Mouse (Mus musculus) erythroblast, adult 5-6 weeks (primary cell): ENCODE data around the gene AL607142.1. TPM values are rescaled to one million over a fixed set of nuclear protein-coding genes. Genes with fewer than 3 reads are reported as not detected.

Experiments used
- ATAC-seq: replicated peaks from 2 replicates; pipeline ENCODE4 v1.8.0; 2016; ENCODE audit warnings: moderate number of reproducible peaks, mild to moderate bottlenecking, moderate TSS enrichment, inconsistent platforms; ENCODE audit not compliant: poor library complexity, low FRiP score, severe bottlenecking
- total RNA-seq, 2 experiments: library from RNA; stranded (forward) in 1 of 2; stranded (reverse) in 1 of 2; fragments of 150-400 nt in 1 of 2; fragments of 200-764, 138-1000 nt in 1 of 2; gene quantifications; 2 replicates each; pipeline versions ENCODE4 v1.2.3 to v1.2.4; 2015 to 2017; ENCODE audit warnings: low replicate concordance in 2 of 2

AL607142.1 gene
- total RNA-seq (2015; ENCODE audit: low replicate concordance) (not detected in 2 replicates), total RNA-seq (2017; ENCODE audit: low replicate concordance) (not detected in 2 replicates)

- ATAC-seq: no peak
Measured at GRCm38 (mm10) chr4:120064696-120065095, at the start of gene AL607142.1. Gene AL607142.1, plus strand, starts transcription at chr4:120064996.

DNA sequence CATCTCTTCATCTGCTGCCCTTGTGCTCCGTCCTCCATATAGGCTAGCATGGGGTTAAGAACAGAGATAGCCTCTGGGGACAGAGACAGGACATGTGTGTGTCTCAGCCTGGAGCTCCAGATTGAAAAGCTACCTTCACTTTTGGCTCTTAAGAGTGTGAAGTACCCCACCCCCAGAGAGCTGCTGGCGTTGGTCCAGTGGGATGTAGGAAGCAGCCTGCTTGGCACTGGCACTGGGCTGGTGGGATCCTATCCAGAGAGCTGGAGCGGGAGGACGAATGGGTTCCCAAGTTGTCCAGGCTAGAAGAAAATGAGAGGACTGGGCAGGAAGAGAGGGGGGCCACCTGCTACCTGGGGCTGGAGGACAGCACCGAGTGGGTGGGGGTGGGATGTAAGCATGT is 46.4 kb upstream of the AL607142.1 start:
- no peak for ATAC-seq

DNA sequence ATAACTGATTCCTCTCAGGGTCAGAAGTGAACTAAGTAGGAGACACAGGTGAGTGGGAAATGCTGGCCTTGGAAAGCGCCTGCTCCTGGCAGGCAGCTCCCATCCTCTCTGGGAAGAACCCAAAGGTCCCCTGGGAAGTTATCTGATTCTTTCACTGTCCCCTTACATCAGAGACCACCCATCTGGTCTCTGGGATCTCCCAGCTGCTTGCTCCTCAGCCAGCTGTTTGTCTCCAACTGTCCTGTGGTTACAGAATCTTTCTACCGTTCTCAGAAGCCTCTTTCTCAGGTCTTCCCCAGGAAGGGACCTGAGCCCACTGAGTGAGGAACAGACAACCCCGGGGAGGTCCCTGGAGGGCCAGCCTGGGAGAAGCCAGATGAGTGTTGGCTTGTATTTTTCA is 42.4 kb upstream of the AL607142.1 start:
- no peak for ATAC-seq

GRCm38 (mm10) chr4:120023221-120023840 is 41.5 kb upstream of the AL607142.1 start:
- no peak for ATAC-seq

- no peak for ATAC-seq
Measured at GRCm38 (mm10) chr4:120024071-120024470, 40.7 kb upstream of the AL607142.1 start.

DNA sequence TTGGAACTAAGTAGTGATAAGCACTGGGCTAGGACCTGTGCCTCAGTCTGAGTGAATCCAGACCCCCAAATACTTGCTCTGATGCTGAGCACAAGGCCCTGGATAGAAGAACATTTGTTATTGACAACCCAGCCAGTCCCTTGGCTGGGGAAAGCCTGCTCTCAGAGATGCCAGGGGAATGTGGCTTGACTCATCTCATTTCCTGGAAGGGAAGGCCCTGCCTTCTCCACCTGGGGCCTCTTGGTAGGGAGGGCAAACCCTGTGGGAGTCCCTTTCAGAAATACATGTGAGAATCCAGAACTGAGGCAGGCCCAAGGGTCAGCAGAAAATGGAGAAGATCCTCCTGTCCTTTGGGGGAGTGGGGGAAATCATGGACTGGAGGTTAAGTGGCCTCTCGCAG is 37.1 kb upstream of the AL607142.1 start:
- ATAC-seq: no peak

DNA sequence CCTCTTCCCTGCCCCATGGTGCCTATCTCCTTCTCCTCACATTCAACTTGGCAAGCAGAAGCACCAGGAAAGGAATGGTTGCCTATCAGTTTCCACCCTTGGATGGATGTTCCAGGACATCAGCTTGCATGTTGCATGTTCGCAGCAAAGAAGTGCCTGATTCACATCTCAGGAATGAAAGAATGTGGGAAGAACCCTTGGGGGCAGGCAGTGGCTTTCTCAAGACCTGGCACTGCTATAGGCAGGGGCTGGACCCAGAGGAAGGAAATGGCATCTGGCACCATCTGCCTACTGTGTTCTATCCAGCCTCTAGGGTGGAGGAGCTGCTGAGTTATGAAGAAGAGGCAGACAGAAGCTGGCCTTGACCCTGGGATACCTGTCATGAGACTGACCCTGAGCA is 34.9 kb upstream of the AL607142.1 start:
- ATAC-seq: no peak

GRCm38 (mm10) chr4:120032320-120032983 is 32.3 kb upstream of the AL607142.1 start:
- no peak for ATAC-seq

DNA sequence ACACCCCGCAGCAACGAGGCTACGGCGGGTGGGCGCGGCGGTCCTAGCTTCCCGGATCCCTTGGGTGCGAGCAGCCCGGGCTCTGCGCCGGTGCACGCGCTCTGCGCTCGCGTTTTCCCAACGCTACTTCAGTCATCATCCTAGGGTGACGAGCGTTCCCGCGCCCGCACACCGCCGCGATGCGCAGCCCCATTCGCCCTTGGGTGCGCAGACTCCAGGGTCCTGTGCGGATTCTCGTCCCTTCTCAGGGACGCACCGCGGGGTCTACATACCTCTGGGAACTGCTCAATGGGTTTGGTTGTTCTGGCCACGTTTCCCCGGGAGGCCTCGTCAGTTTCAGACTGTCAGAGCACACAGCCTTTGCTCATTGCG is 31.8 kb upstream of the AL607142.1 start:
- ATAC-seq: no peak

DNA sequence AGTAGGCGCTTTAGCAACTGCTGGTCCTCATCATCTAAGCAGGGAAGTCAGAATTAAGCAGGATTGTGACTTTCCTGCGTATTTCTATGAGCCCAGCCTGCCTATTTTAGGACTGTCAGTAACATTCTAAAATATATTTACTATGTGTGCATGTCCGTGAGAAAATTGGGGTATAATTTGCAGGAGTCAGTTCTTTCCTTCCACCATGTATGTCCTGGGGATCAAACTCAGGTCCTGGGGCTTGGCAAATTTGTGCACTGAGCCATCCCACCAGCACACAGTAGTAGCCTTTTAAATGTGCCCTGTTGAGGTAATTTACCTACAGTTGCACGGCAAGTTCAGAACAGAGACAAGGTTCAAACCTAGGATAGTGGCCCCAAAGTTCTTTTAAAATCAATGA is 28.5 kb upstream of the AL607142.1 start:
- no peak for ATAC-seq

DNA sequence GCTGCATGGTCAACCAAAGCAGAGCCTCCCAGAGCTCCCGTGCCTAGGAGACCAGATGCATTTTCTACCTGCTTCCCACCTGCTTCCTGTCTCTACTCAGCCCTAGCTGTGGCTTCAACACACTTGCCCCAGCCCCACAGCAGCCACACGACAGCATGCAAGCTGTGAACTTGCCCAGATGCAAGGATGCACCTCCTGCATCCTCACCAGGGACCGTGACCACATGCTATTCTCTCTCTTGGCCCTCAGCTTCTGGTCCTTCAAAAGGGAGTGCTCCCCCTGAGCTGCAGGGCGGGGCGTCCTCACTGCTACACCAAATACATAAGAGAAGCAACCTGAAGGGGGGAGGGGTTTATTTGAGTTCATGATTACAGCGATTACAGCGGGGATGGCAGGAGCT is 27.8 kb upstream of the AL607142.1 start:
- ATAC-seq: no peak

DNA sequence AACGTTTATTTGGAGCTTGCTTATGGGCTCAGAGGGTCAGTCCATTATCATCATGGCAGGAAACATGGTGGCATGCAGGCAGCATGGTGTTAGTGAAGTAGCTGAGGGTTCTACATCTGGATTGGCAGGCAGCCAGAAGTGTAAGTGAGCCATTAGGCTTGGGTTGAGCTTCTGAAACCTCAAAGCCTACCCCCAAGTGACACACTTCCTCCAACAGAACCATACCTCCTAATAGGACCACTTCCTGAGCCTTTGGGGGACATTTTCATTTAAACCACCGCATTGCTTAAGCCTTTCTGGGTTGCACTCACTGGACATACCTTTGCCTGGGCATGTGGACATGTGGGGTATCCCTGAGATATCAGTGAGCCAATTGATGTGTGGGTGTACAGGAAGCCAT is 23.3 kb upstream of the AL607142.1 start:
- no peak for ATAC-seq

DNA sequence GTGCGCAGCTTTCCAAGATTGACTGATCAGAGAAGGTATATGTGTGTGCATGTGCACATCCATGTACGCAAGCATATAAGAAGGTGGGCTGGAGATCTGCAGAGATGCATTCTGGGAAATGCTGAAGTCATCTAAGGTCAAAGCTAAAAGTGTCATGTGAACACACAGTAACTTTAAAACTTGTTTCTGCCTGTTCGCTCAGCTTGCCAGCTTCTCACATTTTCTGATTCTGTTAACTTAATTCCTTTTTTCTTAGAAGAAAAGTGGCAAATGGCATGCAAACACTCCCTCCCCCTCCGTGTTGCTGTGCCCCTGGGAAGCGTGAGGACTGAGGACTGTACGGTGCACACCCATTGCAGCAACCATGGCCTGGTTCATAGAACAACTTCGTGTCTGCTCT is 22.3 kb upstream of the AL607142.1 start:
- ATAC-seq: no peak

GRCm38 (mm10) chr4:120044612-120045011 is 20.2 kb upstream of the AL607142.1 start:
- ATAC-seq: no peak

DNA sequence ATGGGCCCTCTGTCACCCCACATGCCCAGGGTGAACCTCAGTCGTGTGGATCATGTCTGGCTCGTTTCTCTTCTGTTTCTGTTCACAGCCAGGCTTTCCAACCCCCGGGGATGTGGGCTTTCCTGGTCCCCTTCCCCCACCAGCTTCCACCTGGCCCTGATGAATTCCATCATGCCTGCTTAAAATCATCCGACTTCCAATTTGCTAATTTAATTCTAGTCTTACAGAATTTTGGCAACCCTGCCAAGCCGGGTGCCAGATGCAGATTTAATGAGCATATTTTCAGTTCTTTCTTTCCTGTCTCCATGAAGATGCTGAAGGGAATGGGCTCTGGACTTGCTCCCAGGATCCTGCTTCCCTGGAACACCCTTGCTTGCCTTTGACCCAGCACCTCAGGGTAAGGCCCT is 19.7 kb upstream of the AL607142.1 start:
- no peak for ATAC-seq

GRCm38 (mm10) chr4:120045871-120046270 is 18.9 kb upstream of the AL607142.1 start:
- ATAC-seq: no peak

DNA sequence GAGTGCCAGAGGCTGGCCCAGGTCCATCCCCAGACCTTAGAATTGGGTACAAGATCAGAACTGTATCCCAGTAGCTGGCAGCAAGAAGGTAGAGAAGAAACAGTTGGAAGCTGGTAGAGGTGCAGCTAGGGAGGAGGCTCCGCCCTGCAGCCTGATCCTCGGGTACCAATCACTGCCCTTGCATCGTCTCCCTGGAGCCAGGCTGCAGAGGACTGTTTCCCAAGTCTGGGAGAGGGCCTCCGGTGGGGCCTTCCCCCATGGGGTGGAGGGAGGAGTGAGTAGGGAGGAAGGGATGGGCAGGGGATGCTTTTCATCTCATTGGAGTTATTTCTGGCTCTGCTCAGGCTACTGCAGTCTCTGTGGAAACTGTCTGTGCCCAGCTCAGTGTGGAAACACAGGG is 17.7 kb upstream of the AL607142.1 start:
- no peak for ATAC-seq

DNA sequence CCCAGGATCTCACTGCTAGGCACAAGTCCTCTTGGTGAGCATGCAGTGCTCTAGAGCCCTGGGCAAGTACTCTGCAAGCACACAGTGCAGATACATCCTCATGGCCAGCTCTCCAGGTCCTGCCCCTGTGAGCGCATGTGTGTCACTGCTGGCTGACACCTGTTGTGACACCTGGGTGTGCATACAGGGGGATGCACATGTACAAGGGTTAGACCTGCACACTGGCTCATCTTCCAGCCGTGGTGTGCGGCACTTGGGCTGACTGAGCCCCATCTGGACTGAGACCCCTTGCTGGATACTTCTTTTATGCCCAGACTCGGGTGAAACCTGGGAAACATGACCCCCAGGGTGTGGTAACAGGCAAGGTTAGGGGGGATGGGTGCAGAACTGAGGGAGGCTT is 16.5 kb upstream of the AL607142.1 start:
- ATAC-seq: no peak

GRCm38 (mm10) chr4:120049857-120050256 is 14.9 kb upstream of the AL607142.1 start:
- no peak for ATAC-seq

- ATAC-seq: no peak
Measured at GRCm38 (mm10) chr4:120052481-120052880, 12.3 kb upstream of the AL607142.1 start.

DNA sequence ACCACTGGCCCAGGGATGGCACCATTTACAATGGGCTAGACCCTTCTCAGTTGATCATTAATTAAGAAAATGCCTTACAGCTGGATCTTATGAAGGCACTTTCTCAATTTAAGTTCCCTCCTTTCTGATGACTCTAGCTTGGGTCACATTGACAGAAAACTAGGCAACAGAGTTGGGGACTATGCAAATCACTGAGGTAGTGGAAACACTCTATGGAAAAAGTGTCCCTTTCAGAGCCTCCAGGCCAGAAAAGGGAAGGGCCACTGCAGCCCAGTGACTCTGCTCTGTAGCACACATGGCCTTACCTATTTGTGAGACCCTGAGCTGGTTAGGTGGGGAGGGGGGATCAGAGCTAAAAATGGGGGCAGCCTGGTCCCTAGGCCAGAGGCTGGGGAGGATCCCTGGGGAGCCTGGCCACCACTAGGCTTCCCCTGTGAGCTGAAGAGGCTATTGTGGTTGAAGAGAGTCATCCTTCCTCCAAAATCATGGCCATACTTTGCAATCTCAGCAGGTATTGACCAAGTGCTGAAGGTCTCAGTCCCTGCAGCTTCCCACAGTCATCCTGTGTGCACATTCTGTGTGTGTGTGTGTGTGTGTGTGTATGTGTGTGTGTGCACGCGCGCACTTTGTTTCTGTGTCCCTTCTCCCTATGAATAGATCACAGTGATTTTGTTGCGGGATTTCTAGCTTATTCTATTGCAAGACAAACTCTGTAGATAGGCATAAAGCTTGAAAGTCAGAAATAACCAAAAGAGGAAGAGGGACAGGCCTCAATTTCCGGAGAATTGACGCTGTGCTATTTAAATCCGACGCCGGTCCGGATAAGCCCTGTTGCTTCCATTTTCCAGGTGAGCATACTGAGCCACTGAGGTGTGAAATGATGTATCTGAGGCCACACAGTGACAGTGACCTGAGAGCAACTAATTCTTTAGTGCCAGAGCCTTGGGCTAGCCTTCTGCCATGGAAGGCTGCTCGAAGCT is 11.5 kb upstream of the AL607142.1 start:
- ATAC-seq: no peak
